Mouse (Mus musculus) telencephalon, adult 2 months (tissue): ENCODE results near the gene Nfe2l3.
"Not testable (repeated sequence)": the region's sequence is repeated elsewhere in the genome, so short reads cannot be mapped to it uniquely, and the experiment has no call there.

Experiments
- DNase-seq: peaks from one replicate; pipeline ENCODE4 v3.0.0-alpha.2; 2011; ENCODE audit warnings: low read depth, low spot score

Nfe2l3 gene

DNA sequence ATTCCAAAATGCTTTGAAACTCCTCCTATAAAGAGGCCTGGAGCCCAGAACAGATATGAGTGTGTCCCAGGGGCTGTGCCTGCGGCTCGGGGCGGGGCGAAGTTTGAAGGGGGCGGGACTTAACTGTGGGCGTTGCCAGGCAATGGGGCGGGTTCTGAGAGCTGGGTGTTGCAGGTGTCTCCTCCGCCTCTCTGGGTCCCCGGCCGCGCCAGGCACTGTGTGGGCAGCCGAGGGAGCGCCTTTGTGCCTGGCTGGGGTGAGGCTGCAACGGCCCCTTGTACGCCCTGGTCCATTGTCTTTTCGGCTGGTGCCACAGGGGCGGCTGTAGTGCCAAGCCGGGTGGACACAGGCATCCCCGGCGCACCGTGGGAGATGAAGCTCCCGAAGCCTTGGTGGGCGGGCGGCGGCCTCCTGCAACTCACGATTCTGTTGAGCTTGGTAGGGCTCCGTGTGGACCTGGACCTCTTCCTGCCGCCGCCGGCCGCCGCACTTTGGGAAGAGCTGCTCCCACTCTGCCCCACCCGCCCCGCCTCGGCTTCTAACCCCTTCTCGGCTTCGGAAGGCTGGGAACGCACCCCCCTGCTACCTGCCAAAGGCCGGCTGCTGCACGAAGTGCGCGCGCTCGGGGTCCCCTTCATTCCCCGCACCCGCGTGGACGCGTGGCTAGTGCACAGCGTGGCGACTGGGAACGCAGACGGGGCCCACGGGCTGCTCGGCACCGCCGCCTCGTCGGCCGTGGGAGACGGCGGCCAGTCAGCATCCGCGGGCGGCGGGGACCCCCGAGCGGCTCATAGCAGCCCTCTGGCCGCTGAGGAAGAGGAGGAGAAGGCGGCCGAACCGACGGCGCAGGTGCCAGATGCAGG, at the start of gene Nfe2l3:
Gene Nfe2l3 (plus strand): TSS at position 136 of the 863 bp plus-strand sequence.
- no peak for DNase-seq

DNA sequence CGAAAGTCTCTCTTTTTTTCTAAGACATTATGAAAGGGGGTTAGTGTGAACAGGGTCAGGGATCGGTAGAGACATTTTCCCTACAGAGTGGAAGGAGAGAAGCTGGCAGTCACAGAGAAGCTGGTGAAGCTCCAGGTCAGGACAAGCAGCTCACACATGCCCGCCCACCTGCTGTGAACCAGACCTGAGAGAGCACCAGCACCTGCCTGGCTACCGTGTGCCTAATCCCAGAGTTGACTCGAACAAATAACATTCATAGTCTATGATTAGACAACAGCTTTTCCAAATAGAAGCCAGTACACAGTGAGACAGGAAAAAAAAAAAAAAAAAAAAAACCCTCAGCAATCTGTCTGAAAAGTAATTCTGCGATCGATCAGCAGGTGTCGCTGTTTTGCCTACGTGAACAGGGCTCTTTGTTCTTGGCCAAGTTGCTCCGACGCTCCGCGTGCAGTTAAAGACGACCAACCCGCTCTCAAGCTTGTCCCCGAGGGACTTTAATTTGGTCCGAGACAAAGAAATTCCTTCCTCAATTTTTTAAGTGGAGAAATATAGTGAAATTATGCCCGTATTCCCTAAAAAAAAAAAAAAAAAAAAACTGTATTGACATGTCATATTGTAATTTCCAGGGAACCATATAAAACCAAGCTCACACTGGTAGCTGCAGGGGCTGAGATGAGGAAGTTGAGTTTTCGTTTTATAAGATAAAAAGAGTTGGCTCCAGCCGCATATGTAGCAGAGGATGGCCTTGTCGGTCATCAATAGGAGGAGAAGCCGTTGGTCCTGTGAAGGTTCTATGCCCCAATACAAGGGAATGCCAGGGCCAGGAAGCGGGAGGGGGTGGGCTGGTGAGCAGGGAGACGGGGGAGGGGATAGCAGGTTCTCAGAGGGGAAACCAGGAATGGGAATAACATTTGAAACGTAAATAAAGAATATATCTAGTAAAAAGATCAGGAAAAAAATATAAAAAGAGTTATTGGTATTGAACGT, 48.4 kb upstream of the Nfe2l3 start:
- DNase-seq = peak; percentile 74

DNA sequence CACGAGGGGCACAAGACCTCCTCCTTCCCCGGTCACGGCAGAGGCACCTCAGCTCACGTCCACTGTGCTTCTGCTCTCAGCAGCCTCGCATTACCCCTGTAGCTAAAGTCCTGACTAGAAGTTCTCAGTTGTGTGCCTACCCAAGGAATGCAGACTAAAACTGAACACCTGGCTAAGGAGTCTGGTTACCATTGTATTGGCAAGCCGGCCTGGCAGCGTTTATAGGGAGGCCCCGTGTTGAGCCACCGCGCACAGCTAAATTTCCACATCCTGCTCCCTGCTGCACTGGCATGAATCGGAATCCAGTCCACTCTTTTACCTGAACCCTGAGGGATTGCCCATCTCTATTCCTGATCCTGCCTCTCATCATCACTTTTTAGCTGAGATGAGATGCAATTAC, 42.0 kb upstream of the Nfe2l3 start:
- DNase-seq = no peak

DNA sequence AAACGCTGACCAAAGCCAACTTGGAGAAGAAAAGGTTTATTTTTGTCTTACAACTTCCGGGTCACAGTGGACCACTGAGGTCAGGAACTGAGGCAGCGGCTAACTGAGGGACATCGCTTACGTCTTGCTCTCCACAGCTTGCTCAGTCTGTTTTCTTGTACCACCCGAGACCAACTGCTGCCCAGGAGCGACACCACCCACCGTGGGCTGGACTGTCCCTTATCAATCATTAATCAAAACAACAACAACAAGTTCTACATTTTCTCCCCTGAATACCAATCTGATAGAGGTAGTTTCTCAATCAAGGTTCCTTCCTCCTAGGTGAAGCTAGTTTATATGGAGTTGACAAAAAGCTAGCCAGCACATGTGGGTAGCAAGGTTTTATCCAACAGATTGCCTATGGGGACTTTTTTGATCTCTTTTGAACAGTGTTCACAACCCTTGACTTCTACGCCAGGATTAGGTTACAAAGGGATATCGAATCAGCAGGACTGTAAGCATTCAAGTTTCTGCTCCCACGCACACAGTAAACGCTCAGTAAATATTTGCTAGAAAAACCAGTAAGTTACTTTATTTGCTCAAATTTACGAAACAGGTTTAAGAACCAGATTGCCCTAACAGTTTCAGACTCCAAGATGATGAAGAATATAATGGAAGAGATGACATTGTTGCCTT, 40.5 kb upstream of the Nfe2l3 start:
- no peak for DNase-seq

DNA sequence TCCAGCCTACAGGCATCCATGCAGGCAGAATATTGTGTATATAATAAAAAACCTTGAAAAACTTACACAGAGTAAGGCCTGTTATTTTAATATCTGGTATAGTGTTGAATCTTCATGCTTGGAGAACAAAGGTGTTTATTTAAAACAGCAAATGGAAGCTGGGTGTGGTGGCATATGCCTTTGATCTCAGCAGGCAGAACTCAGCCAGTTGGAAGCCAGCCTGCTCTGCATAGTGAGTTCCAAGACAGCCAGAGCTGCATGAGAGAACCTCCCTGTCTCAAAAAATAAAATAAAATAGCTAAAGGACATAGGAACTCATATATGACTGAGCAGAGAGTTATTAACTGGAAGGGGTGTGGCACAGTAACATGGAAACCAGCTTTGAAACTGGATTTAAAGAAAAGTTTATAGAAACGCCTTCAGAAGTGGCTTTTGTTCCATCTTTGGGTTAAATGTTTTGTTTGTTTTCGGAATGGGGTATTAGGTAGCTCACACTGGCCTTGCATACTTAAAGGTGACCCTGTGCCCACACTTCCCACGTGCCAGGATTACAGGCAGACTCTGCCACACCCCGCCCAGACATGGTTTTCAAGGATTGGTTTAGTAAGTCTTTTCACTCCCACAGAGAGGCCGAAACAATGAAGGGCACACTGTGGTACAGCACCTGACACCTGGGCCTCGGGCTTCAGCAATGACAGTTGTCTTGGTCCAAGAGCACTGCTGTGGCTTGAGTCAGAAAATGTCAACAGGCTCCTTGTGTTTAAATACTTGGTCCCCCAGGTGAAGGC, 38.9 kb upstream of the Nfe2l3 start:
- DNase-seq = no peak

DNA sequence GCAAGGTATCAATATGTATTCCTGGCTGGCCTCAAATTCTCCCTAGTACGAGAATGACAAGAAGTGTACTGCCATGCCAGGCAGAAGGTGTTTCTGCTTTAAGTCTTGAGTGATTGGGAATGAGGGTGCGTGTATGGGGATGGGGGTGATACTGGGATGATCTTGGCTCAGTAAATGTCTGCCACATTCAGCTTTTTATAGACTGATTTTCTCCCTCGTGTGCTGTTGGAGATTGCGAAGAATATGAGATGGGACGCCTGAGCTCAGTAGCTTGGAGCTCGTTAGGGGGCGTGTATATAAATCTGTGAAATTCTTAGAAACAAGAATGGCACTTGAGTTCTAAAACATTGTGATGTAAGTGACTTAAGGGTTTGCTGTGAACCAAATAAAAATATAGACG, 38.1 kb upstream of the Nfe2l3 start:
- DNase-seq = not testable (repeated sequence)

DNA sequence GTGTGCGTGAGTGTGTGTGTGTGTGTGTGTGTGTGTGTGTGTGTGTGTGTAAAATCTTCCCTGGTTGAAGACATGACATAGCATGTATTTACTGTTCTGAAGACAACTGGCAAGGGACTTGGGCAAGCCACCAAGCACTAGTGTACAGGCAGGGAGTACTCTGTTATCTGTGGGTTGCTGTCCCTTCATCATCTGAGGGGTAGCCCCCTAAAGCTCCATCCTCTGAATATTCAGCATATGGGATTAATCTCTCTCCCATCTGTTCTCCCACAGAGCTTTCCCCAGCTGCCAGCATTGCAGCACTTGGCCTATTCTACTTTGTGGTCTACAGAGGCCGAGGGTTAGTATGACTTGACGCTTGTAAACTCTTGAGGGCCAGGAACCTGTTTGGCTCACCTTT, 37.5 kb upstream of the Nfe2l3 start:
- DNase-seq = not testable (repeated sequence)

DNA sequence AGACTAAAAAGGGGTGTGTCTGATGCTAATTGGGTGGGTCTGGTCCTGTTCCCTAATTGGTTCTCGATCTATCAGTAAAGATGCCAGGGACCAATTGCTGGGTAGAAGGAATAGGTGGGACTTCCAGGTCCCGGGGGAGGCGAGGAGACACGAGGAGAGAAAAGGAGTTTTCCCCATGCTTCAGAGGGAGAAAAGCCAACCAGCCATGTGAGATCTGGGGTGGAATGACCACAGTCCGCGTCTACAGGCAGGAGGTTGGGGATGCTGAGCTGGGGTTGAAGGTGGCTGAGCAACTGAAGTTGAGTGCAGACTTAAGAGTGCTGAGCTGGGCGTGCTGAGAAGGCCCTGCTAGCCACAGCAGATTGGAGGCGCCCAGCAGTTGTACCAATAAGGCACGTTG, 37.0 kb upstream of the Nfe2l3 start:
- no peak for DNase-seq

DNA sequence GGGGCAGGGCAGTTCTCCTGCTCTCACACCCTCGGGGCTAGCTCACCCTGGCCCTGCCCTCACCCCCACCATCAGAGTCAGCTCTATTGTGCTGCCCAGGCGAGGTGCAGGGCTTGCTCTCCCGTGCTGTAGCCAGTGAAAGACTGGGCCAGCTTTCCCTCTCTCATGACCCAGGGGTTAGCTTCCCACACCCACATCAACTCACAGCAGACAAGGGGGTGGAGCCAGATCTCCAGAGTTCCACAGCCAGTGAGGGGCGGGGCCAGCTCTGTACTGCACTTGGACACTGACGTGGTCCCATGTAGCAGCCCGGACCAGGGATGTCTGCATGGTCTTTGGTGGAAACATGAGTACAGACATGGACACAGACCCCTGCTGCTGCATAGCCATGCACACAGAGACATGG, 33.4 kb upstream of the Nfe2l3 start:
- DNase-seq = no peak

DNA sequence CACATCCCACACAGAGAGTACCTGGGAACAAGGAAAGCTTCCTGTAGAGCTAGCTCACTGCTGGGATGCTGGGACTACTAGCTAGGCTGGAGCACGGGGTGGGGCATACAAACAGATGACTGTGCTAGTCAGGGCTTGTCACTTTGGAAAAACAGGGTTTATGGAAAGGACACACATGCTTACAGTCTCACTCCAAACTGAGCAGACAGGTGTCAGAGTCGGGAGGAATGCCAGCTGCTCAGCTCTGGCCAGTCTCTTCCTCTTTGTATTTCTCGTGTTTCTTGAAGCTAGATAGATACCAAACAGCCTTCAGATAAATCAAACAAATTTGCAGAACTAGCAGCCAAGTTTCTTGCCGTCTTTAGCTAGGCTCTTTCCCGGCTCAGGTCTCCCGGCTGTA, 31.2 kb upstream of the Nfe2l3 start:
- no peak for DNase-seq

DNA sequence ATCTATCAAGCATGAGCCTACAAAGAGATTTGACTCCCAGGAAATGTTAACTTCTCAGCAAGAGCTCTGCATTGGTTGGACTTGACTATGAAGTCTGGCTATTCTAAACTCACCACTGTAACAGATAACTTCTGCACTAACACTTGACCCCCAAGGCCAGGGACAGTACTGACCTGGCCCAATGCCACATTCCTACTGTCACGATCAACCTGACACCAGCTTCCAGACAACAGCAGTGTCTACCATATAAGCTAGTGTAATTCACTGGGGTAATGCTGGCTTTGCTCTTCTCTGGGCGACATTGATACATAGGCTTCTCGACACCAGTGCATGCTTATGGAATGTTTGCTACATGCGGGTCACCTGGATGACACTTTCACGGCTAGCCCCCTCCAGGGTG, 28.9 kb upstream of the Nfe2l3 start:
- no peak for DNase-seq

DNA sequence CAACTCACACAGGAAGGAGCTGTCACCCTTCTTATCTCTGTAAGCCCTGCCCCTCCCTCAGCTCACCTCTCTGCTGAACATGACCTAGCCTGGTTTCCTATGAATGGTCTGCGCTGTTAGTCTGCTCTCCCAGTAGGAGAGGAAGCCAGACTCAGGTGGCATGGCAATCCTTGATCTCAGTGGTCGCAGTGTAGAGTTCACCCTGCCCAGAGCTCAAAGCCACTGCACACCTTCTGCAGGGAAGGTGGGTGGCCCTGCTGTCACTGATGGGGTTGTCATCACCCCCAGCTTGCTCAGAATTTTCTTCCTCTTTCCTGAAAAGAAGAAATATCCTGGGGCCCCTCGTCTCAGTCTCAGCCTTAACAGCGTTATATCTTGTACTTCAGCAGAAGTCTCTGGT, 28.0 kb upstream of the Nfe2l3 start:
- DNase-seq = no peak

DNA sequence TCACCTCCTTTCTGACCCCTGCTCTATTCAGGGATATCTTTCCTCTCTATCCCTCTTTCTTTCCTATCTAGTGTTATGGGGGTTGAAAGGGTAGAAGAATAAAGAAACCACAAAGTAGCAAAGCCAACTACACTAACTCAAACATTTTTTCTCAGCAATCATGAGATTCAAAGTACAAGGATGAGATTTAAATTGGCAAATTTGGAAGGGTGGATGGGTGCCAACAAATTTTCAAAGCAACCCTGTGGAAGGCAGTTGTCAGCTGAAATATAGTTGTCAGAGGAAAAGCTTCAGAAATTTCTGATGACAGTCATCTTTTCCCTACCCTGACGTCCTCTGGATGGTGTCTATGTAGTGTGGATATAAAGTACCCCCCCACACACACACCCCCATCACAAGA, 16.0 kb upstream of the Nfe2l3 start:
- no peak for DNase-seq

DNA sequence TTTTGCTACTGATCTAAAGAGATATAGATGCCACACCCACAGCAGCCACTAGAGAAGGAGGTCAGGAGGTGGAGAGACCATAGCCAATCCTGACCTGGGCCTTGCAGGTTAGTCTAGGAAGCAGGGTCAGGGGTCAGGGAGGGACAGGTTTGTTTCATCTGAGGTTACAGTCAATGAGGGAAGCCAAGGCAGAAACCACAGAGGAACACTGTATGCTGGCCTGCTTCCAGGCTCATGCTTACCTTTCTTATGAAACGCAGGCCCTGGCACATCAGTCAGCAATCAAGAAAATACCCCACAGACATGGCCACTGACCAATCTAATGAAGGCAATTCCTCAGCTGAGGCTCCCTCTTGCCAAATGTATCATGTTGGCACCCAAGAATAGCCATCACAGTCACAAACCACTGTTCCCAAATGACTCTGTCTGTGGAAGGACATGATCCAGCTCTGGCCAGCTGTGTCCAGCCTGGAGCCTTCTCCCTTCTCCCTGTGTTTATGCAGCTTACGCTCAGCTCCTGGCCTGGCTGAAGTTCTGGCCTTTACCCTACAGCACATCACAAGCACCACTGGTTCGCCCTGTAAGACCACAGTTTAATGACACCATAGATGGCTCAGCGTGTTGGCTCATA, 15.0 kb upstream of the Nfe2l3 start:
- no peak for DNase-seq

DNA sequence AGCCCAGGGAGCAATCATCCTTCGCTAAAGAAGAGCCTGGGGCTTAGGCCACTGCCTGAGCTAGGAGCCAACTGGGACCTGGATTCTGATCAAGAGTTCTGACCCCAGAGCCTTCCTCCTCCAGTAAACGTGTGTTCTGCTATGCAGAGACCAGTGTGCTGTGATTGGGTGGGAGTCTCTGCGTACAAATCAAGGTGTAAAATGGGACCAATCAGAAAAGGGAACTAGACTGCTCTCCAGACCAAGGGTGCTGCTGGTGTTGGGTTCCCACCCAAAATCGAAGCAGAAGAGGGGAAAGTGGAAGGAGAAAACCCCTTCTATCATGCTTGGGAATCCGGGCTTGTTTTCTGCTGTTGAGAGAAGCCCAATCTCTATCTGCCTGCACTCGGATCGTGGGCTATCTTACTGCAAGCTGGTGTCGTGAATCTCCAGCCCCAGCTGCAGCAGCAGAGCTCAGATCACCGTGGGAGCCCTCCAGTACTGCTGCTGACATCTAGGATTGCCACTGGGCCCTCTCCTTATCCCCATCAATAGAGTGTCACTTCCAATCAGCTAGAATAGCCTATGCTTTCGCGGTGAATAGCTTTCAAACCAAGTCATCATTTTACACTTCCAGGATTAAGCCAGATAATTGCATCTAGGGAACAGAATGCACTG, 8.9 kb upstream of the Nfe2l3 start:
- no peak for DNase-seq

DNA sequence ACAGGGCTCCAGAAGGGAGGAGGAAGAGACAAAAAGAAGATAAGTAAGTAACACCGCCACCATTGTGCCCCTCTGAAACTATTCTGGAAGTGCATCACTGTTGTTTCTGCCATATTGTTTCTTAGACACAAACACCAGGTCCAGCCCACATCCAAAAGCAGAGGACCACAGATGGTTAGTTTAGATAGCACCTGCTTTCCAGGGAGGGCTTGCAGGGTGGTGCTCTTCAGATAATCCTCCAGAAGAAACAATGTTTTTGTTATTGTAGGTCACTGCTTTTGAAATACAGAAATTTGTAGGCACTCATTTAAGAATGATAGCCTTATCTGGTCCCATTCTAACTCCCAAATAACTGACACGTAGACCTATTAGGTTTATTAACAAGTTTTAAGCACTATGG, 7.9 kb upstream of the Nfe2l3 start:
- DNase-seq = no peak

DNA sequence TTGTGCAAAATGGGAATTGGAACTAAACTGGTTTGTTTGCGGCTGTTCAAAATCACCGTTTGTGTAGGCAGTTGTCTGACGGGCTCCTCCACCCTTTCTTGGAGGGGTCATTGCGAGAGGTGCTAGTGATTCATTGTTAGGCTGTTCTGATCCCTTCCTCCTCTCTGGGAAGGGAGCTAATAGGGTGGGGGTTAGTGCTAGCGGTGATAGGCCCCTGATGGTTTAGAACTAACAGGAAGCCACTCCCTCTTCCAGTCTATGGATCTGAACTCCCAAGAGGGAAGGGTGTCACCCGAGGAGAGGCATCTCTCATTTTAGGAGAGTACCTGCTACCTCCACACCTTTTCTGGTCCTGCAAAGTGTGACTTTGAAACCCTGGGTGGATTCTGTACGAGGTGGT, 1.8 kb downstream of the Nfe2l3 start:
- DNase-seq = no peak

DNA sequence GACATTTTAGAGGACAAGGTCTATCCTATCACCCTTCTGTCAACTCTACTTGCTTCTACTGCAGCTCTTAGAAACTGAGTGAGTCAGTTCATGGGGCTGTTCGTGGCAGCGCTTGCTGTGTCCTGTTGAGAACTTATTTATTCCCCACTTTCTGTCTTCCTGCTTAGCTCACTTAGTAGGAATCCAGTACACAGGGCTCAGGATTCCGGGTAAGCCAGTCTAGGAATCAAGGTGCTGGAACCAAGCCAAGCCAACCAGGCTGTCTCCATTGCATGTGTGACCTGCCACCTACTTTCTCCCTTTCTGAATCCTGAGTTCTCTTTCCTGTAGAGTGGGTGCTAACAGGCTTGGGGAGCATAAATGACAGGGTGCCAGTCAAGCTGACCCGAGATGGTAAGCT, 5.2 kb downstream of the Nfe2l3 start:
- DNase-seq = no peak

DNA sequence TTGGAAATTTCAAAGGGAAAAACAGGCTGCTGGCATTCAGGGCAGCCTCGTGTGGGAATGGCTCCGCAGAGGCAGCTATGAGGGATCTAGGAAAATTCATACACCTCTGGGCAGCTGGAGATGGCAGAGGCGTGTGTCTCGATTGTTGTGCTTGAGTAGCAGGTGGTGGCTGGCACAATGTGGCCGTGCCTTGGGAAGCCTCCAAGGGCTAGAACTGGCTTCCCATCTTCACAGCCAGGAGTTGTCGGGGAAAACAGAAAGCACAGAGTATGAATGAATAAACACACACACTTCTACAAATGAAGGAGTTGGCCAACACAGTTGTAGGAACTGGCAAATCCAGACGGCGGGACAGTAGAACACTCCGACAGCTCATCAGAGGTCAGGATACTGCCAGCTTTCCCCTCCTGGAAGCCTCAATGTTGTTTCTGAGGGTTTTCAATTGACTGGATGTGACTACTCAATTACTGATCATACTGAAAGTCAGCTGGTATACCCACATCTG, 6.4 kb downstream of the Nfe2l3 start:
- no peak for DNase-seq
